Mouse (Mus musculus): ENCODE data around the gene Vmn1r57.
"Not testable (repeated sequence)": the region's sequence is repeated elsewhere in the genome, so short reads cannot be mapped to it uniquely, and the experiment has no call there.

The Vmn1r57 gene

GRCm38 (mm10) chr7:5218193-5218592 lies at the start of gene Vmn1r57:
Gene Vmn1r57 (plus strand): TSS chr7:5218493.
- not testable (repeated sequence) for DNase-seq

- DNase-seq, result not testable (repeated sequence)
Observed at GRCm38 (mm10) chr7:5196647-5197046, 21.6 kb upstream of the Vmn1r57 start, which contains the start of gene Vmn1r56. Gene Vmn1r56 (minus strand): TSS chr7:5196747.

- no peak for DNase-seq
Observed at GRCm38 (mm10) chr7:5263051-5263450, 44.8 kb downstream of the Vmn1r57 start.

All from cerebellum, adult 11 months (tissue).